Mouse (Mus musculus): Measurements from ENCODE around the gene Gm7361. TPM values are rescaled to one million over a fixed set of nuclear protein-coding genes. Genes with fewer than 3 reads are reported as not detected.

The Gm7361 gene
- polyA plus RNA-seq, 1 experiment from 2014 or later: not detected

Other genes starting within 250 kb of the Gm7361 start
- not detected in 2 replicates for gene Gm5862, start 234.8 kb upstream of the Gm7361 start, polyA plus RNA-seq (2015; fragmentation: Nextera tagmentation; extraction: Ambion mirVana)
- gene Speer4a, start 218.1 kb upstream of the Gm7361 start, polyA plus RNA-seq (2015; fragmentation: Nextera tagmentation; extraction: Ambion mirVana): 0.25 TPM in 1 of 2 replicates, not detected in the other
- gene Gm7347, start 199.1 kb upstream of the Gm7361 start, polyA plus RNA-seq (2015; fragmentation: Nextera tagmentation; extraction: Ambion mirVana): 0.08 and 0.09 TPM in 2 replicates
- gene Gm10471, start 168.4 kb upstream of the Gm7361 start, polyA plus RNA-seq (2015; fragmentation: Nextera tagmentation; extraction: Ambion mirVana): 0.06 TPM in 1 of 2 replicates, not detected in the other
- 0.24 and 0.28 TPM in 2 replicates for gene 5031410I06Rik, start 152.3 kb upstream of the Gm7361 start, polyA plus RNA-seq (2015; fragmentation: Nextera tagmentation; extraction: Ambion mirVana)
- gene Gm10220, start 136.3 kb upstream of the Gm7361 start, polyA plus RNA-seq (2015; fragmentation: Nextera tagmentation; extraction: Ambion mirVana): 0.09 and 0.15 TPM in 2 replicates

Data from heart, embryonic 13.5 days (tissue).